Mouse (Mus musculus) stomach, postnatal 0 days (tissue): ENCODE measurements around the gene Baiap2l2.

Experiments
- CTCF ChIP-seq: IDR thresholded peaks from 2 replicates; pipeline ENCODE4 v1.5.1; 2016; ENCODE audit warnings: antibody characterized with exemption, low read depth, mild to moderate bottlenecking, moderate library complexity
- EP300 ChIP-seq: optimal IDR thresholded peaks from 2 replicates; pipeline ENCODE3; 2016; ENCODE audit warnings: antibody characterized with exemption

- TF ChIP-seq EP300 (no peak), CTCF (no peak)
These were observed 22.5 kb upstream of the Baiap2l2 start for GRCm38 (mm10) chr15:79307861-79308260.
